In genomic region chrX:75759461-75759860, GRCm38 (mm10) we compare ENCODE assay signal across 7 mouse cellular contexts.
A peak's percentile ranks its signal among the peaks of the same experiment; 100 is the strongest.
DNase-seq lines count a peak whose midpoint lies in the region; TF ChIP-seq lines count a peak whose summit lies in the region.
"Not testable (repeated sequence)": the region's sequence is repeated elsewhere in the genome, so short reads cannot be mapped to it uniquely, and the experiment has no call there.

No protein-coding gene starts in this region.

- TF ChIP-seq POLR2A in ES-Bruce4 (IDR thresholded peaks at IDR 0.05; ENCODE audit: insufficient read depth, low read length); brain, embryonic 14.5 days (IDR thresholded peaks at IDR 0.05; ENCODE audit: borderline replicate concordance, extremely low read depth, insufficient read depth, insufficient read length, poor library complexity, severe bottlenecking): not testable (repeated sequence)

- H3K4me1 ChIP-seq in ES-Bruce4 (ENCODE audit: control insufficient read depth, insufficient read depth, low read length): not testable (repeated sequence)

- DNase-seq in A20 (ENCODE audit: low read depth, low spot score): peak; percentile 43
- peak; percentile 2 for DNase-seq in brain, embryonic 14.5 days (ENCODE audit: low read depth)
- DNase-seq in cerebellum, adult 8-10 months: peak; percentile 30
- not testable (repeated sequence) for DNase-seq in gastrocnemius, adult 2 months
- peak; percentile 19 for DNase-seq in kidney, adult 11 months
- peak; percentile 4 for DNase-seq in retina, postnatal 1 day

- not testable (repeated sequence) for TF ChIP-seq CTCF in ES-Bruce4 (IDR thresholded peaks at IDR 0.05; ENCODE audit: low read depth, low read length); brain, embryonic 14.5 days (IDR thresholded peaks at IDR 0.05; ENCODE audit: borderline replicate concordance, extremely low read depth, insufficient read depth, insufficient read length); gastrocnemius, adult 2 months (IDR thresholded peaks at IDR 0.05)

- H3K4me3 ChIP-seq in ES-Bruce4 (ENCODE audit: low read depth, low read length): 0 out of 2 replicates have a peak overlapping the region, but pooled peaks have one; percentile 25
- not testable (repeated sequence) for H3K4me3 ChIP-seq in gastrocnemius, adult 2 months

- H3K9me3 ChIP-seq in ES-Bruce4 (replicated peaks; ENCODE audit: control insufficient read depth, insufficient read depth, low read length, poor library complexity, severe bottlenecking): not testable (repeated sequence)

- H3K9ac ChIP-seq in ES-Bruce4 (ENCODE audit: low read depth, poor library complexity, severe bottlenecking): not testable (repeated sequence)

- not testable (repeated sequence) for TF ChIP-seq EP300 in ES-Bruce4 (IDR thresholded peaks at IDR 0.05; ENCODE audit: insufficient read depth, low read depth, low read length)

- H3K27me3 ChIP-seq in ES-Bruce4 (ENCODE audit: control insufficient read depth, insufficient read depth, low read length, poor library complexity, severe bottlenecking): not testable (repeated sequence)

- not testable (repeated sequence) for H3K27ac ChIP-seq in ES-Bruce4 (ENCODE audit: insufficient read depth, low read length)
- H3K27ac ChIP-seq in gastrocnemius, adult 2 months: peak overlapping the region; percentile 60; the same call in 1 of the 2 replicates

- intact Hi-C loops in gastrocnemius, adult 2 months (cut with DNase I): not testable (repeated sequence)

- H3K36me3 ChIP-seq in ES-Bruce4 (ENCODE audit: control insufficient read depth, insufficient read depth, low read length, poor library complexity, severe bottlenecking): not testable (repeated sequence)
